Mouse (Mus musculus): ENCODE measurements around the gene Tspear. TPM values are rescaled to one million over a fixed set of nuclear protein-coding genes. Genes with fewer than 3 reads are reported as not detected.
A peak's percentile ranks its signal among the peaks of the same experiment; 100 is the strongest.

The Tspear gene
- polyA plus RNA-seq, 1 experiment: 0.04 TPM

DNA sequence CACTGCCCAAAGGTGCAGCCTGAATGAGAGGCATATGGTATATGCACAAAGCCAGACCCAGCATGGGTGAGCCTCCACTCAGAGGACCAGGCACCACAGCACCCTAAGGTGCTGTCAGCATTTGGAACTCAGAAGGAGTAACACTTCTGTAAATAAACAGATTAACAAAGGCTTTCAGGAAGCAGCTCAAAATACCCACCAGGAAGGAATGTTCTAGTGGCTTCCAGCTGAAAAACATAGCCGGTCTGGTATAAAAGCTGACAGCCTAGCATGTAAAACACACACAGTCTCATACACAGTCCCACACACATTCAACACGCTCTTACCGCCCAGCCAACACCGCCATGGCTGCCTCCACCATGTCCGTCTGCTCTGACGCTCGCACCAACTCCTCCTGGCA is 175.3 kb downstream of the Tspear start, which contains the start of gene Gm3285:
Gene Gm3285, plus strand, starts transcription at position 301 of the 400 bp plus-strand sequence.
- DNase-seq (ENCODE audit: extremely low spot score in 1 of 2, low spot score in 1 of 2): no peak

GRCm38 (mm10) chr10:77864067-77864761 is 177.8 kb downstream of the Tspear start:
- no peak for DNase-seq (ENCODE audit: extremely low spot score in 1 of 2, low spot score in 1 of 2)

DNA sequence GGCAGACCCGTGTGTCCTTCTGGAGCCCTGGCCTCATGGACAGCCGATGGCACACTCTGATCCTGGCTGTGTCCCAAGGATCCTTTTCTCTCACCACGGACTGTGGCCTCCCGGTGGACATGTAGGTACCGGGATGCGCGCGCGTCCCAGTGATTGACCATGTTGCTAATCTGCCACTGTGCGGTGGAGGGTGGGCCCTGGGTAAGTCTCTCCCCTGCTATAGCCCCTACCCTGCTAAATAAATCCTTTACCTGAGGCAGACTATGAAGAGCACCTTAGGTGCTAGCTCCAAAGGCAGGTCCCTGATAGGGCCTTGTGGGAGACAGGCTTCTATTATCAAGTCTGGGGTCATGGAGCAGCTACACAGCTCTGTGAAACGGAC is 178.4 kb downstream of the Tspear start:
- DNase-seq (ENCODE audit: extremely low spot score in 1 of 2, low spot score in 1 of 2): no peak

GRCm38 (mm10) chr10:77867546-77867945 is 181.2 kb downstream of the Tspear start:
- DNase-seq (ENCODE audit: extremely low spot score in 1 of 2, low spot score in 1 of 2): no peak

DNA sequence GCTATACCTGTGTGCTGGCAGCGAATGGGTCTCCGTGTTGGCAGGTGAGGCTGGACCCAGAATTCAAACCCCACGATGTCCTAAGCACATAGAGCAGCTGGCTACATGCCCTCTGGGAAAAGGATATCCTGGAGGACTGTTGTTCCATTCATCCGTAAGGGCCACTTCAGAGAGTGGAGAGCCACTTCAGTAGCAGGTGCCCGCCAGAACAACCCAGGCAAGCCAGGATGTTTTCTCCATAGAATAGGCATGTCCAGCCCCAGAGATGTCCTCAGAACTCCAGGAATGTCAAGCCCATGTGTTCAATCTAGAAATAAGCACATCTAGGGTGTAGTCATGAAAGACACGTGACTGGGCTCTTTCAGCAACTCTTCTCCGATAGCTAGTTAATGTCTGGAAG is 183.3 kb downstream of the Tspear start:
- DNase-seq (ENCODE audit: extremely low spot score in 1 of 2, low spot score in 1 of 2): no peak

- peak in 1 of 2 experiments; percentile 68 for DNase-seq (ENCODE audit: extremely low spot score in 1 of 2, low spot score in 1 of 2)
Observed at GRCm38 (mm10) chr10:77878985-77879384, 192.6 kb downstream of the Tspear start.

- DNase-seq (ENCODE audit: extremely low spot score in 1 of 2, low spot score in 1 of 2): no peak
Observed at GRCm38 (mm10) chr10:77880305-77880704, 193.9 kb downstream of the Tspear start.

DNA sequence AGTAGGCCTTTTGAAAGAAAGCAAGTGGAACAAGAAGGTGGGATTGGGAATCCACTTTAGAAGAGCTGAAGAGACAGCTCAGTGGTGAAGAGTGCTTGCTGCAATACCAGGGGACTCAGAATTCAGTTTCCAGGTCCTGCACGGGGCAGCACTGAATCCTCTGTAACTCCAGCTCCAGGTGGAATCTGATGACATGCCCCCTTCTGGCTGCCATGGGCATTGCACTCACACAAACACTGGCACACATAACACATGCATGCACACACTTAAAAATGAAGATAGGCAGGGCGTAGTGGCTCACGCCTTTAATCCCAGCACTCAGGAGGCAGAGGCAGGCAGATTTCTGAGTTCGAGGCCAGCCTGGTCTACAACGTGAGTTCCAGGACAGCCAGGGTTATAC is 196.2 kb downstream of the Tspear start:
- DNase-seq (ENCODE audit: extremely low spot score in 1 of 2, low spot score in 1 of 2): no peak

GRCm38 (mm10) chr10:77886007-77886747 is 199.8 kb downstream of the Tspear start:
- no peak for DNase-seq (ENCODE audit: extremely low spot score in 1 of 2, low spot score in 1 of 2)

- no peak for DNase-seq (ENCODE audit: extremely low spot score in 1 of 2, low spot score in 1 of 2)
Observed at GRCm38 (mm10) chr10:77890987-77891565, 204.7 kb downstream of the Tspear start.

DNA sequence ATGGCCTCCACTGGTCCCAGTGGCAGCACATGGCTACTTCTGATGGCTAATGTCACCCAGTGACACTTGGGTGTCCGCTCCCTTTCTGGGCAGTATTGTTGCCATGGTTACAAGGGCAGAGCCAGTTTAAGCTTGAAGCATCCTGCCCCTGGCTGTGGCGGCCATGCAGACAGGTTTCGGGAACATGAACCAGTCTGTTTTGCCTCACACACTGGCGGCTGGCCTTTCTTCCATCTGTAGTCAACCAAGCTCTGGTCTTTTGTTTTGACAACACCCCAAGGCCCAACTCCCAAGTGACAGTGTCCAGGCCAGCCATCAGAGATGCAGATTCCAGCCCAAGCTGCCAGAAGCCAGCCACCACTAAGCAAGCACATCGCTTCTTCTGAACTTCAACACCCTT is 209.2 kb downstream of the Tspear start:
- no peak for DNase-seq (ENCODE audit: extremely low spot score in 1 of 2, low spot score in 1 of 2)

- no peak for DNase-seq (ENCODE audit: extremely low spot score in 1 of 2, low spot score in 1 of 2)
Observed at GRCm38 (mm10) chr10:77900126-77900525, 213.8 kb downstream of the Tspear start.

DNA sequence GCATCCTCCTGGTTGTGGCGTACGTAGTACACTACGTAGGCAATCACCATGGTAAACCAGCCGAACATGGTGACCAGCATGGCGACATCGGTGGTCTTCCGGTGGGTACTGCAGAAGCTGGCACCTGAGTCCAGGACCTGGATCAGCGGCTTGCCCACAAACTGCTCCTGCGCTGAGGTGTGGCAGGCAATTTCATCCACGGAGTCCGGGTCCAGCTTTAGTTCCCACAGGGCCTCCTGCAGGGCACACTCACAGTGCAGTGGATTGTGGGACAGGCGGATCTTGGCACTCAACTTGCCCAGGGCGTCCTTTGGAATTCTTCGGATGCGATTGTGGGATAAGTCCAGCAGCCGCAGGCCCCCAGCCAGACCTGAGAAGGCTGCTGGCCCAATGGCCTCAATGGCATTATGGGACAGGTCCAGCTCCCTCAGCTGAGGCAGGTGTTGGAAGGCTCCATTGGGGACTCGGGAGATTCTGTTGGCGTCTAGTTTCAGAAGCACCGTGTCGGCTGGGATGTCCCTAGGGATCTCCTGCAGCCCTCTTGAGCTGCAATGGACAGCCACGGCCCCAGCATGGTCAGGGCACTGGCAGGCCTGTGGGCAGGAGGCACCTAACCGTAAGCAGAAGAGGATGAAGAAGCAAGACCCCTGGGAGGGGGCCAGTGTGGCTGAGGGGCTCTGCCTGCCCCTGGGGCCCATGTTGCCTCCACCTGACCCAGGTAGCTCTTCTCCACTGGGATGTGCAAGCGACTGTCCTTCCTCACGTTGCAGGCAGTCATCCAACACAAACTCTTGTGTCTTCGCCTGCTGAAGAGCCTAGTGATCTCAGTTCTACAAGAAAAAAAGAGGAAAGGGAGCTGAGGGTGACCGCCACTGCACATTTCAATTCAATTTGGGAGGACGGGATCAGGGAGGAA is 214.8 kb downstream of the Tspear start:
- DNase-seq (ENCODE audit: extremely low spot score in 1 of 2, low spot score in 1 of 2): no peak

DNA sequence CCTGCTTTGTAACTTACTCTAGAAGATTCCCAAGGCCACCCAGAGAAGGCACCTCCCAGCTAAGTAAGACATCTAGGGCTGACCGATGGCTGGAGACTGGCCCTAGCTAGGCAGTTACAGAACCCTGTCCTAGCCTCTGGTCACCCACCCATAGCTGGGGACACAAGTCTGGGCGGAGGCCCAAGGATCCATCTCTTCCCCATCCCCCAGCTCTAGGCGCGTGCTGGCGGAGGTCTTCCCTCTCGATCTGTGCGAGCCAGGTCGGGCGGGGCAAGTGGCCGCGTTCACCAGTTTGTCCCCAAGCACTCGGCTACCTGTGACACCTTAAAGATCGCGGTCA is 215.5 kb downstream of the Tspear start:
- peak in 1 of 2 experiments; percentile 39 for DNase-seq (ENCODE audit: extremely low spot score in 1 of 2, low spot score in 1 of 2)

- DNase-seq (ENCODE audit: extremely low spot score in 1 of 2, low spot score in 1 of 2): peak; percentile 36 to 47
Observed at GRCm38 (mm10) chr10:77902211-77902893, 216.0 kb downstream of the Tspear start, which contains the start of gene Lrrc3. Gene Lrrc3 (minus strand): TSS chr10:77902536.

GRCm38 (mm10) chr10:77902894-77903715 is 216.7 kb downstream of the Tspear start:
- DNase-seq (ENCODE audit: extremely low spot score in 1 of 2, low spot score in 1 of 2): peak; percentile 50 to 67

GRCm38 (mm10) chr10:77912605-77913004 is 226.2 kb downstream of the Tspear start:
- no peak for DNase-seq (ENCODE audit: extremely low spot score in 1 of 2, low spot score in 1 of 2)

DNA sequence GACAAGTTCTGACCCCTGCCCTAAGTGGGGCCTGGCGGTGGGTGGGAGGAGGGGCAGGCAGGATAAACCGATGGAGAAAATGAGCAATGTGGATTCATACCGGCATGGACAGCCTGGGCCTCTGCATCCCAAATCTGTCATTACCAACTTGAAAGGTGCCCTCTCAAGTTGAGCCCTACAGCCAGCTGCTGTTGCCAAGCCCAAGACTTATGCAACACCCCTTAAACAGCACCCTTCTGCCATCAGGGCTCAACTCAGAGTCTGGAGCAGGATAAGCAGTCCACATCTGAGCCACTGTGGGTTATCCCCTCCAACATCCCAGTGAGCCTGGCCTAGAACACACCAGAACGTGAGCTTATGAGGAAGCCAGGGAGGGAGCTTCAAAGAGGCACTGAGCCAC is 226.9 kb downstream of the Tspear start:
- DNase-seq (ENCODE audit: extremely low spot score in 1 of 2, low spot score in 1 of 2): no peak

DNA sequence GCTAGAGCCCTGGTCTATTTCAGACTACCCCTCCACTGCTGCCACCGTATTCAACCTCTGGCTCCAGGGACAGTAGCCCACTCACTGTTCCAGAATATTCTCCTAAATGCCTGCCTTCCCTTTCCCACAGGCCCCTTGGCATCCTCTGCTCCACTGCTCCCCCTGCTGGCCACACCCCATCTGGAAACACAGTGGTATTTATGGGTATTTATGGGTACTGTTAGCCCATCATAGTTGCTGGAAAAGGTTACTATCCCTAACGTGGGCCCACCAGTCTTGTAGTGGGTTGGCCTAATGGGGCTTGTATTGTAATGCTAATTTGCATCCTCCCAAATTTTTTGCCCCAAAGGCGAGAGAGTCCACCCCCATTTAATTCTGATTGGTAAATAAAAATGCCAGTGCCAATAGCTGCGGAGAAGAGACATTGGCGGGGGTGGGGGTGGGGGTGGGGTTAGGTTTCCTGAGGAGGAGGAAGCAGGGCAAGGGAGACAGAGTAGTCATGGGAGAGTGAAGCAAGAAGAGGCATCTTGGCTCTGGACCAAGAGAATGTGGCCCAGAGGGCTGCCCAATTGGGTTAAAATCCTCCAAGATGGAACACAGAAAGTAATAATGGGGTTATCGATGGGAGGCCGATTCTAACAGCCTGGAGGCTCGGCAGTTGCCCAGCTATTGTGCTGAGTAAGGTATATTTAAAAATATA is 230.4 kb downstream of the Tspear start:
- DNase-seq (ENCODE audit: extremely low spot score in 1 of 2, low spot score in 1 of 2): peak in 1 of 2 experiments; percentile 74

Measured in frontal cortex, adult 2 months (tissue).